Mouse (Mus musculus) ES-E14 (cell line): Measurements from ENCODE around the gene Ppp2r3a. TPM values are rescaled to one million over a fixed set of nuclear protein-coding genes. Genes with fewer than 3 reads are reported as not detected.

Source experiments
- DNase-seq: peaks from one replicate; pipeline ENCODE4 v3.0.0-alpha.2; 2013; ENCODE audit warnings: low read depth, low spot score
- H3K27ac ChIP-seq: 2 replicates; pipeline ENCODE4 v1.5.1; 2012; ENCODE audit warnings: low read depth, mild to moderate bottlenecking, low read length, moderate library complexity, mixed read lengths; ENCODE audit not compliant: poor library complexity, insufficient read depth, severe bottlenecking
- H3K36me3 ChIP-seq: 2 replicates; pipeline ENCODE4 v1.6.1; 2012; ENCODE audit warnings: mild to moderate bottlenecking, low read length, moderate library complexity, mixed read lengths; ENCODE audit not compliant: control insufficient read depth, poor library complexity, insufficient read depth, severe bottlenecking
- H3K4me1 ChIP-seq, 2 experiments: fragments of 150-350 bp in 1 of 2; sonication (generic) in 1 of 2; 2 replicates each; pipeline ENCODE4 v1.6.1; 2012; ENCODE audit warnings: low read length in 2 of 2, mild to moderate bottlenecking in 1 of 2, mixed read lengths in 1 of 2; ENCODE audit not compliant: control insufficient read depth in 2 of 2, insufficient read depth in 2 of 2, poor library complexity in 1 of 2
- H3K4me3 ChIP-seq, 2 experiments: fragments of 150-350 bp in 1 of 2; sonication (generic) in 1 of 2; 2 replicates each; pipeline ENCODE4 v1.5.1; 2012; ENCODE audit warnings: low read length in 2 of 2, low read depth in 1 of 2, mild to moderate bottlenecking in 1 of 2, mixed read lengths in 1 of 2; ENCODE audit not compliant: insufficient read depth in 1 of 2, poor library complexity in 1 of 2, severe bottlenecking in 1 of 2
- H3K9ac ChIP-seq: 2 replicates; pipeline ENCODE4 v1.6.1; 2012; ENCODE audit warnings: low read depth, mild to moderate bottlenecking, low read length, mixed read lengths; ENCODE audit not compliant: poor library complexity, insufficient read depth, severe bottlenecking
- H3K9me3 ChIP-seq: fragments of 150-350 bp; sonication (generic); 2 replicates; pipeline ENCODE4 v1.6.1; 2012; ENCODE audit warnings: low read depth, mild to moderate bottlenecking, low read length; ENCODE audit not compliant: control insufficient read depth, insufficient read depth
- CHD2 ChIP-seq: IDR thresholded peaks from 2 replicates; pipeline ENCODE4 v1.6.1; 2014; ENCODE audit warnings: mild to moderate bottlenecking, low read depth, low read length, inconsistent platforms
- HCFC1 ChIP-seq: IDR thresholded peaks from 2 replicates; pipeline ENCODE4 v1.6.1; 2012; ENCODE audit warnings: low read length, inconsistent platforms, borderline replicate concordance; ENCODE audit not compliant: insufficient read depth
- MAFK ChIP-seq: IDR thresholded peaks from 2 replicates; pipeline ENCODE4 v1.6.1; 2014; ENCODE audit warnings: mild to moderate bottlenecking, low read depth, low read length, inconsistent platforms; ENCODE audit not compliant: insufficient read depth
- ZC3H11A ChIP-seq: IDR thresholded peaks from 2 replicates; pipeline ENCODE4 v1.6.1; 2012; ENCODE audit warnings: low read depth, mild to moderate bottlenecking, inconsistent platforms, low read length, borderline replicate concordance
- ZNF384 ChIP-seq: IDR thresholded peaks from 2 replicates; pipeline ENCODE4 v1.6.1; 2012; ENCODE audit warnings: low read depth, low read length, inconsistent platforms
- in situ Hi-C, 2 experiments: fragments of 600-800 bp; cut with MboI; formaldehyde crosslinking; loops; one replicate each; pipeline ENCODE4 v1.15.1; 2025; ENCODE audit warnings: low sequenced_read_pairs in 2 of 2, inconsistent platforms in 1 of 2; ENCODE audit not compliant: unreplicated experiment in 2 of 2
- total RNA-seq: library from RNA; depleted of rRNA; stranded (reverse); fragments of 300-350 nt; gene quantifications from 2 replicates; pipeline ENCODE4 v1.2.3, GENCODE M21; 2012

The Ppp2r3a gene
- total RNA-seq, 1 experiment: 4.1 TPM

- no peaks in the 10 kb centered on the region for H3K9me3 ChIP-seq
- no peak overlapping the region for H3K27ac ChIP-seq
- no peak overlapping the region for H3K9ac ChIP-seq
- no peak for DNase-seq
- H3K36me3 ChIP-seq: no peaks in the 10 kb centered on the region
- TF ChIP-seq ZNF384: no peak
- TF ChIP-seq HCFC1: no peak
- TF ChIP-seq CHD2: no peak
- no peak for TF ChIP-seq ZC3H11A
- no peak for TF ChIP-seq MAFK
- no peak overlapping the region for H3K4me3 ChIP-seq
- H3K4me1 ChIP-seq: no peaks in the 10 kb centered on the region
- in situ Hi-C loops: no loop called here
These were observed 15.8 kb downstream of the Ppp2r3a start for GRCm38 (mm10) chr9:101235786-101236185.

- in situ Hi-C loops: no loop called here
- no peak for DNase-seq
- TF ChIP-seq ZNF384 (no peak), MAFK (no peak), ZC3H11A (no peak), CHD2 (no peak), HCFC1 (no peak)
These were observed 19.6 kb downstream of the Ppp2r3a start for GRCm38 (mm10) chr9:101232034-101232433.

GRCm38 (mm10) chr9:101230028-101230427, 21.6 kb downstream of the Ppp2r3a start:
- in situ Hi-C loops: no loop called here
- H3K4me1 ChIP-seq: no peaks in the 10 kb centered on the region

More at GRCm38 (mm10) chr9:101232034-101232433, 19.6 kb downstream of the Ppp2r3a start:
- no peaks in the 10 kb centered on the region for H3K9me3 ChIP-seq
- H3K27ac ChIP-seq: no peak overlapping the region
- no peak overlapping the region for H3K9ac ChIP-seq
- no peaks in the 10 kb centered on the region for H3K36me3 ChIP-seq
- H3K4me1 ChIP-seq: no peaks in the 10 kb centered on the region
- no peak overlapping the region for H3K4me3 ChIP-seq

GRCm38 (mm10) chr9:101228892-101229291, 22.7 kb downstream of the Ppp2r3a start:
- Histone ChIP-seq H3K4me3 (no peak overlapping the region), H3K9ac (no peak overlapping the region), H3K27ac (no peak overlapping the region), H3K9me3 (no peaks in the 10 kb centered on the region), H3K4me1 (no peaks in the 10 kb centered on the region), H3K36me3 (no peaks in the 10 kb centered on the region)
- TF ChIP-seq ZC3H11A: no peak
- TF ChIP-seq MAFK: no peak
- no peak for TF ChIP-seq HCFC1
- no peak for TF ChIP-seq ZNF384
- no peak for TF ChIP-seq CHD2
- in situ Hi-C loops: no loop called here
- no peak for DNase-seq

More at GRCm38 (mm10) chr9:101230028-101230427, 21.6 kb downstream of the Ppp2r3a start:
- Histone ChIP-seq H3K9me3 (no peaks in the 10 kb centered on the region), H3K27ac (no peak overlapping the region), H3K4me3 (no peak overlapping the region), H3K36me3 (no peaks in the 10 kb centered on the region), H3K9ac (no peak overlapping the region)
- DNase-seq: no peak
- no peak for TF ChIP-seq ZC3H11A
- TF ChIP-seq ZNF384: no peak
- no peak for TF ChIP-seq HCFC1
- TF ChIP-seq CHD2: no peak

DNA sequence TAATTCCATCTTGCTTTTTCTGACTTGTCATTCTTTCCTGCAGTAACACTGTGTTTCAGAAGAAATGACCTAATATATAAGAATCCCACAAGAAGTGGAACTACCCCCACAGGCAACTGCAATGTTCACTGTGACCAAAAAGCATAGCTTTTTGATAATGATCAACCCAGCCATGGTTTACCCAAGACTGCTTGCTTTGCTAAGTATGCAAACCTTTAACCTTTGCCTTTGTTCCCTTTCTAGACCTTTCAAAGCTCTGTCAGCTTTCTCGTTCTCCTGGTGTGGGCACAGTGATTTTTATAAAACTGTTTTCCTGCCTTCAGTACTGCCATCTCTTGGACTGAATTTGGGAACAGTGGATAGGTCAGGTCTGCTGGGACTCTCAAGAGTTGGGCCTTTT, 43.6 kb downstream of the Ppp2r3a start:
- H3K9ac ChIP-seq: no peak overlapping the region
- H3K36me3 ChIP-seq: no peaks in the 10 kb centered on the region
- DNase-seq: no peak
- H3K9me3 ChIP-seq: no peaks in the 10 kb centered on the region
- no peaks in the 10 kb centered on the region for H3K4me1 ChIP-seq
- in situ Hi-C loops: no loop called here
- no peak overlapping the region for H3K4me3 ChIP-seq
- no peak overlapping the region for H3K27ac ChIP-seq
- TF ChIP-seq HCFC1 (no peak), ZNF384 (no peak), ZC3H11A (no peak), CHD2 (no peak), MAFK (no peak)
